Mouse (Mus musculus): ENCODE data around the gene Syne1.
"Not testable (repeated sequence)": the region's sequence is repeated elsewhere in the genome, so short reads cannot be mapped to it uniquely, and the experiment has no call there.

The Syne1 gene

GRCm38 (mm10) chr10:5515330-5515729 is 36.0 kb downstream of the Syne1 start:
- DNase-seq, result no peak

- DNase-seq, result no peak
Measured at GRCm38 (mm10) chr10:5514134-5514533, 37.1 kb downstream of the Syne1 start.

GRCm38 (mm10) chr10:5512285-5512684 is 39.0 kb downstream of the Syne1 start:
- no peak for DNase-seq

- DNase-seq, result no peak
Measured at GRCm38 (mm10) chr10:5511403-5511802, 39.9 kb downstream of the Syne1 start.

- no peak for DNase-seq
Measured at GRCm38 (mm10) chr10:5507478-5507877, 43.8 kb downstream of the Syne1 start.

- DNase-seq, result no peak
Measured at GRCm38 (mm10) chr10:5504761-5505160, 46.5 kb downstream of the Syne1 start.

GRCm38 (mm10) chr10:5503909-5504308 is 47.4 kb downstream of the Syne1 start:
- DNase-seq, result no peak

- not testable (repeated sequence) for DNase-seq
Measured at GRCm38 (mm10) chr10:5499684-5500369, 51.5 kb downstream of the Syne1 start.

- no peak for DNase-seq
Measured at GRCm38 (mm10) chr10:5497859-5498258, 53.4 kb downstream of the Syne1 start.

GRCm38 (mm10) chr10:5491050-5491449 is 60.2 kb downstream of the Syne1 start:
- DNase-seq, result no peak

- DNase-seq, result peak; percentile 67
Measured at GRCm38 (mm10) chr10:5490029-5490428, 61.3 kb downstream of the Syne1 start.

- no peak for DNase-seq
Measured at GRCm38 (mm10) chr10:5488097-5488496, 63.2 kb downstream of the Syne1 start.

GRCm38 (mm10) chr10:5480552-5481550 is 70.4 kb downstream of the Syne1 start:
- peak; percentile 20 for DNase-seq

- peak; percentile 61 for DNase-seq
Measured at GRCm38 (mm10) chr10:5480097-5480496, 71.2 kb downstream of the Syne1 start.

GRCm38 (mm10) chr10:5468638-5469037 is 82.6 kb downstream of the Syne1 start:
- no peak for DNase-seq

GRCm38 (mm10) chr10:5453830-5454229 is 97.5 kb downstream of the Syne1 start:
- no peak for DNase-seq

GRCm38 (mm10) chr10:5449944-5450343 is 101.3 kb downstream of the Syne1 start:
- DNase-seq, result no peak

- peak; percentile 27 for DNase-seq
Measured at GRCm38 (mm10) chr10:5447950-5448716, 103.1 kb downstream of the Syne1 start.

- no peak for DNase-seq
Measured at GRCm38 (mm10) chr10:5445313-5445712, 106.0 kb downstream of the Syne1 start.

GRCm38 (mm10) chr10:5443020-5443419 is 108.3 kb downstream of the Syne1 start:
- DNase-seq, result no peak

- DNase-seq, result no peak
Measured at GRCm38 (mm10) chr10:5439802-5440350, 111.4 kb downstream of the Syne1 start.

- no peak for DNase-seq
Measured at GRCm38 (mm10) chr10:5437766-5438165, 113.5 kb downstream of the Syne1 start.

- DNase-seq, result no peak
Measured at GRCm38 (mm10) chr10:5423984-5424383, 127.3 kb downstream of the Syne1 start.
